Mouse (Mus musculus) layer of hippocampus, postnatal 36 days (tissue): ENCODE results near the gene Sec22c. TPM values are rescaled to one million over a fixed set of nuclear protein-coding genes. Genes with fewer than 3 reads are reported as not detected.

Experiments
- DNase-seq, 2 experiments: peaks; one replicate each; pipeline ENCODE4 v3.0.0; 2022
- total RNA-seq, 2 experiments: library from RNA; stranded (reverse); gene quantifications; 2 replicates each; pipeline ENCODE4 v1.2.3; 2021

Sec22c gene
- 10 to 100 TPM; 31.7 to 31.8 TPM for total RNA-seq

DNA sequence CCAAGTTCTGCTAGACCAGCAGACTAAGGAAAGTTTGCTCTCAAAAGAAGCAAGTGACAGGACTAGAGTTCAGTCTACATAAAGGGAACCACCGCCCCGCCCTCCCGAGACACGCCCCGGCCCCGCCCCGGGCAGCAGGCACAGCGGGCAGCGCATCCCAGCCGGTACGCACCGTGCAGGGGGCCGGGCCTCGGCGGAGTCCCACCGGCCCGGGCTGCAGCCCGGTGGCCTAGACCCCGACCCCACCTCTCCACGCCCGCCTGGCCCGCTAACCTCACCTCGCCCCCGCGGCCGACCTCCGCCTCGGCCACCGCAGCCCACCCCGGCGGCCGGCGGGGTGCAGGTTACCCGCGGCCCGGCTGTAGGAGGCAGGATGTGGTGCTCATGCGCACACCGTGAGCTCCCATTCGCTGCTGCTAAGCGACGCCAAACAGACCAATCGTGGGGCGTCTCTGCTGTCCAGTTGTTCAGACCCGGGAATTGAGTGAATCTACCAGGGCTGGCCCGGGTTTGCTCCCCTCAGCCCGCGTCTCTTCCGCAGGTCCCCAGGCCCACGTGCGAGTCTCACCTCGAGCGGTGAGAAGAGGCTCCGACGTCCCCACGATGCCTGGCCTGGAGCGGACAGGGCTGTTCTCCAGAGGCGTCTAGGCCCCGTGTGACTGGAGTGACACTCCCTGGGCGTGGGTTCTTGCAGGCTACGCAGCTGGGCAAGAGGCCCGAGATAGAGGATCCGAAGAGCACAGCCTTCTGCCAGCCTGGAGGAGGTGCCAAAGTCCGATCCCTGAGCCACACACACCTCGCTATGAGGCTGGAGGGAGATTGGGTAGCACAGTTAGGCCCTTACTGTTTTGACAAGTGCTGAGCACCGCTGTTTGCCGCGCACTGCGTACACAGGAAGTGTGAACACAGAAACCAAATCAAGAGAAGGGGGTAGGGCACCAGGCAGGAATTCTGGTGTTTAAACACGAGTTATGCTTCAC, at the start of gene Sec22c:
Sec22c (minus strand) TSS at position 845 of the 980 bp plus-strand sequence.
- DNase-seq: peak; percentile 88 to 90

DNA sequence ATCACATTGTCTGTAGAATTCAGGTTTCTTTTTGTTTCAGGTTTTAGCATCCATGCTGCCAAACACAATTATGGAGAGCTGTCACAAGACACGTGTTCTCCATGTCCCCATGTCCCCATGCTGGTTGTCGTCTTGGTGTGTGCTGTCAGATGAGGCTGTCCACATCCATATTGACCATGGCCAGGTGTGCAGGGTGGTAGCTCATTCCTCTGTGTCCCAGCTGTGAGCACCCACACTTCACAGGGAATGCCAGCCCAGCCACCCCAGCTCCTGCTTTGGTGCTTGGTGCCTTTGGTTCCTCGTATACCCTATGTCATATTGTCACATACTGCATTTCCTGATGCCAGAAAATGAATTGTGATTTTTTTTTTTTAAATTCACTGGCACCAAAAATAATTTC, 49.3 kb upstream of the Sec22c start:
- DNase-seq: no peak

DNA sequence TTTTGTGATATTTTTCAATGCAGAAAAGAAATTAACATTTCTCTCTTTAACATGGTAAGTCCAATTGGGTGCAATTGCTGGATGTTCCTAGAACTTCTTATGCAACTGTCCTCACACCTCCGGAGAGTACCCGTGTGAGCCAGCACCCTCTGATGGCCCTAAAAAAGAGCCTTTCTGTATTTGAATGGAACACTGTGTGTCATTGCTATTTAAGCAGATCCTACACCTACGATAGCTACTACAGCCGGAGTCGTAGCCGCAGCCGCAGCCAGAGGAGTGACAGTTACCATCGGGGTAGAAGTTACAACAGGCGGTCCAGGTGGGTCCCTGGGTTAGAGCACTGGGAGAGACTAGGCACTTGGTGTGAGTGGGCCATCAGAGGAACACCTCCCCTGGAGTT, 47.5 kb upstream of the Sec22c start:
- no peak for DNase-seq

DNA sequence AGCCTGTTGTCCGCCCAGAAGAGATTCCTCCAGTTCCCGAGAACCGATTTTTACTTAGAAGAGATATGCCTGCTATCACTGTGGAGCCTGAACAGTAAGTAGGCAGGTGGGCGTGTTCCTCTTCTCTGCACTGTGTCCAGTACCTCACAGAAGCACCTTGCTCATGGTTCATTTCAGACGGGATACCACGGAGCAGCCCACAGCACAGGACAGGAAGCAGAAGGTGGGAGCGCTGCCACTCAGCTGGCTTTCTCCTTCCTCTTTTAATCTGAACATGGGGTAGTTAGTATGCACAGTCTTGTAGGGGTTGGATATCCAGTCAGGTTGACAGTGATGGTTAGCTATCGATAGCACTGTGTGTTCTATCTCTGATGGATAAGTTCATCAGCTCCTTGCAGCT, 38.8 kb upstream of the Sec22c start:
- no peak for DNase-seq

DNA sequence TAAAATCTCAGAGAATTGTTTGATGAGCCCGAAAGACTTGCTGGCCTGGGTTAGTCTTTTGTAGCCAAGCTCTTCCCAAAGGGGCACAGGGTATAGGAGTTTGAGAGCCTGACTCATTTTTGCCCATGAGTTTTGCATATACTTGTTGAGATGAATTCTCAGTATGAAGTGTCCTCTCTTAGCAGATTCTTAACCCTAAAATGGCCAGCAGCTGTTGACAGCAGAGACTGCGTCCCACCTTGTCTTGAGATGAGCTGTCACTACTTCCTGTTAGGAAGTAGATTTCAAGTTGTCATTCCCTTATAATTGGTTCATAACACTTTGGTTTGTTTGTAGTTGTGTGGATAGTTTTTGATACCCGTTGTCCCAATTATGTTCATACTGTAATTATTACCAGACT, 35.9 kb upstream of the Sec22c start:
- no peak for DNase-seq

DNA sequence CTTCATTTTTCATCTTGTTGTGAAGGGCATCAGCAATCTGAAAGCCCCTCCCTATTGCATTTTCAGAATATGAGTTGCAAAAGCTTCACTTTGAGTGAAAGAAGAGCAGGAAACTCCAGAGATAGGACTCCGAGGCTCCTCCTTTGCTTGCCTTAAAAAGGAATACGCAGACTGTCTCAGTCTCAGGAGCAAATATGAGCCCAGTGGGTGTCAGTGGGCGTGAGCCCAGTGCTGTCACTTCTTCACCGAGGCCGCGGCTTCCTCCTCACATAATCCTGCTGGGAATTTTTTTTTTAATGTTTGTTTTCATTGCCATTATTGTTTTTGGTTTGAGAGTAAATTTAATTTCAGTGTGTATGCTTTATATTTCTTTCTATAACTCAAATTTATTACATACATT, 35.2 kb upstream of the Sec22c start:
- no peak for DNase-seq

DNA sequence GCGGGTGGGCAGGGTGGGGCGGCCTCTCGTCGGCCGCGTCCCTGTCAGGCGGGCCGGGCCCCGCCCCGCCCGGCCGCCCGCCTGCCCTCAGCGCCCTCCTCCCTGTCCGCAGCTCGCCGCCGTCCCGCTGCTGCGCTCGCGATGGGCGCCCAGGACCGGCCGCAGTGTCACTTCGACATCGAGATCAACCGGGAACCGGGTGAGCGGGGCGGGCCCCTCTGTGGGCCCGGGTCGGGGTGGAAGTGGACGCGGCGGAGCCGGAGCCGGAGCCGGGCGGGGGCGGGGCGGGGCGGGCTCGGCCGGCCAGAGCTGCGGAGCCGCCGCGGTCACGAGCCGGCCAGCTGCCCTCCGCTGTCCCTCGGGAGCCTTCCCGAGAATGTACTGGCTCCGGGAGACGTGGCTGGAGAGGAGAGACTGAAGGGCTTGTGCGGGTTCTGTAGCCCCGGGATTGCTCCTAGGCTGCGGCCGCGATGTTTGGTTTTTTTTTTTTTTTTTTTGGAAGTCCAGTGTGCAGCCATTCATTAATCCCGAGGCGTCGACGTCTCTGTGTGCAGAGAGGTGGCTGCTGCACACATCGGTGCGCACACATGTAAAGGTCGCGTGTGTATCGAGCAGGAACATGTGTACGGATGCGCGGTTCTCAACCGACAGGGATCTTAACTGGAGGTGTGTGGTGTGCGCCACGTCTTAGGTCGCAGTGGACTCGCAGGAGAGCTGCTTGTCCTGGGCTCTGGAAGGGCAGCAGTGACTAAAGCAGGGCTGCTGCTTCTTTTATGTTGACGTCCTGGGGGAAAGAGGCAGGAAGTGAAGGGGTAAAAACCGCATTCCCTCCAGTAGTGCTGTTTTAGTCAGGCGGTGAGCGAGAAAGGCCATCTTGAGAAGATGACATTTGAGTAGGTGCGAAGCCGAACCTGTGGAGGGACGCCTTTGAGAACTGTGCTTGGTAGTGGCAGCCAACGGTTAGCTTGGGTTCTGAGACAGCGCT, 14.3 kb upstream of the Sec22c start:
- DNase-seq: peak in 1 of 2 experiments; percentile 23

DNA sequence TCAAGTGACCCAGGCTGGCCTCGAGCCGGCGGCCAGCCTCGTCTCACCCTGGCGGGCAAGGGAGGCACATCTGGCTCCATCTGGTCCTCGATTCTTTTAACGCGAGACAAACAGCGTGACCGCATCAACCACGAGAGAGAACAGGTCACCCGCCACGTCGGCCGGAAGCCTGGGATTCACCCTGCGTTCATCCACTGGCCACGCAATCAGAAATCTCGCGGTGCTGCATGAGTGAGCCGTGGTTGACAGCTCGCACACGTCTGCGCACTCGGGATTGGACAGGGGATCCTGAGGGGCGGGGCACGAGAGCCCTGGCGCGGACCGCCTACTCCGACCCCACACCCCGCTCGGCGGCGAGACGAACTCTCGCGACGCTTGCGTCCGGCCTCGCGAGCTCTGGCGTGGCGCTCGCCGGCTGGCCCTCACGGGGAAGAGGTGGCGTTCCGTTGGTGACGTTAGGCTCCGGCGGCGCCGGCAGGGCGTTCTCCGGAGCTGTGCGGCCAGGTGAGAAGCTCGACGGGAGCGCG, 13.6 kb upstream of the Sec22c start, which contains the start of gene Nktr:
Nktr (plus strand) TSS at position 378 of the 527 bp plus-strand sequence.
- DNase-seq: peak; percentile 97 to 98

DNA sequence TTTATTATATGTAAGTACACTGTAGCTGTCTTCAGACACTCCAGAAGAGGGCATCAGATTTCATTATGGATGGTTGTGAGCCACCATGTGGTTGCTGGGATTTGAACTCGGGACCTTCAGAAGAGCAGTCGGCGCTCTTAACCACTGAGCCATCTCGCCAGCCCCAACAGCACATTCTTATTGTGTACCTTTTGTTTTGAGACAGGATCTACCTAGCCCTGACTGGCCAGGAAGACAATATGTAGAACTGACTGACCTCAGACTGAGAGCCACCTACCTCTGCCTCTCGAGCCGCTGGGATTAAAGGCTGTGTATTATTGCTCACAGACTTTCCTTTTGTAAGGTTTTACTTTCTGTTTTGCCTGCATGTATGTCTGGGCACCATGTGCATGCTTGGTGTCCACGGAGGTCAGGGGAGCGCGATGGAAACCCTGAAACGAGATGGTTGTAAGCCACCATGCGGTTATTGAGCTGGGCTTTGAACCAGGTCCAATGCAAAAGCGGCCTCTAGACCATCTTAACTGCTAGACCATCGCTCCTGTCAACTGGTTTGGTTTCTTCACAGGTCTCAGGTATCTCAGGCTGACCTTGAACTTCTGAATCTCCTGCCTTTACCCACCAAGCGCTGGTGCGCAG, 12.9 kb upstream of the Sec22c start:
- DNase-seq: no peak

DNA sequence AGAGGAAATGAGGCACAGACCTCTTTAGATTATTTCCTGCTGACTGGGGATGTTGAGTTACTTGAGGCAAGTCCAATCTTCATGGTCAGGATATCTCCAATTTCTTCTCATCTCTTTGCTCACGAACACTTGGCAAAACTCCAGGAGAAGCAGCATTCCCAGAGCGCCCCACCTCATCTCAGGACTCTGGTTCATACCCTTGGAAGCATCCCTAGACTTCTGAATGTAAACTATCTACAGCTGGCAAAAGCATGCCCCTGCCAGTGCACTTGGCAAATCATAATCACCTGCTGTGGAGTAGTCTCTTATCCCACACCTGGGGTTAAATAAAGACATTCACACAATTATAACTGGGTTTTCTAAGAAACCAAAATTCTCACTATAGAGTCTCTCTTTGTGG, 11.8 kb upstream of the Sec22c start:
- DNase-seq: no peak

DNA sequence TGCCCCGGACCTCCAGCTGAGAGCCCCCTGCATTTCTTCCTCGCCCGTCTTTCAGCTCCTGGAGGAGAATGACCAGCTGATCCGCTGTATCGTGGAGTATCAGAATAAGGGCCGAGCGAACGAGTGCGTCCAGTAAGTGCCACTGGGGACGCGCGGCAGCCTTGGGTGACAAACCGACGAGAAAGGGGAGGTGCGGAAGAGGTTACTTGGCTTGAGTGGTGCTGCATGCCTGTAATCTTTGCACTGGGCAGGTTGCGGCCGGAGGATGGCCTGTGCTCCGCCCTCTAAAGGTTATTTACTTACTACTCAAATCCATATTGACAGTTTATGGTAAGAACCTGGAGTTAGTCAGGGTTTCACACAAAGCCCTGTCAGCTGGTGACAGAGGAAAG, 5.3 kb upstream of the Sec22c start:
- no peak for DNase-seq

DNA sequence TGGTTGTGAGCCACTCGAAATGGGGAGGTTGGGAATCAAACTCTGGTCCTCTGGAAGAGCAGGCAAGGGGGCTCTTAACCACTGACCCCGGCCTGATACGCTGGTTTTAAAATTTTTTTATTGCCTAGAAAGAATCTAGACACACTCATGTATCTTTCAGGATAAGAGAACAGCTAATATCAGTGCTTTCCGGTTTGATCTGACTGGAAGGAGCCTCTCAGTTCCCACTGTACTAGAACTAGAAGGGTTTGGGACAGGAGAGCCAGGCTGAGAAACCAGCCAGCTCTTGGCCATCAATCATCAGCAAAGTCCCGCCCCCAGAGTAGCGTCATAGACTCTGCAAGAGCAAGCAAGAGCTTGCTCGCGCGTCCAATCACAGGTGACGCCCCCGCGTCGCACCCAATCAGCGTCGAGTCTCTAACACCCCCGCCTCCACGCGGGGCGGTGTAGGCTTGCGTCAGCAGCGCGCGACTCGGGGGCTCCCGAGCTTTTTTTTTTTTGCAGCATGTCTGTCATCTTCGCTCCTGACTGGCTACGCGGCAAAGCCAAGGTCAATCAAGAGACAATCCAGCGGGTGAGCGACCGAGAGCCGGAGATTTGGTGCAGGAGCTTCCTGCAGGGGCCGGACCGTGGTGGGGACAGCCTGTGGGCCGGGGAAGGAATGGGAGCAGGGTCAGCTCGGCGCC, 4.8 kb upstream of the Sec22c start, which contains the start of gene Ss18l2:
Ss18l2 (plus strand) TSS at position 432 of the 686 bp plus-strand sequence.
- peak; percentile 96 for DNase-seq

DNA sequence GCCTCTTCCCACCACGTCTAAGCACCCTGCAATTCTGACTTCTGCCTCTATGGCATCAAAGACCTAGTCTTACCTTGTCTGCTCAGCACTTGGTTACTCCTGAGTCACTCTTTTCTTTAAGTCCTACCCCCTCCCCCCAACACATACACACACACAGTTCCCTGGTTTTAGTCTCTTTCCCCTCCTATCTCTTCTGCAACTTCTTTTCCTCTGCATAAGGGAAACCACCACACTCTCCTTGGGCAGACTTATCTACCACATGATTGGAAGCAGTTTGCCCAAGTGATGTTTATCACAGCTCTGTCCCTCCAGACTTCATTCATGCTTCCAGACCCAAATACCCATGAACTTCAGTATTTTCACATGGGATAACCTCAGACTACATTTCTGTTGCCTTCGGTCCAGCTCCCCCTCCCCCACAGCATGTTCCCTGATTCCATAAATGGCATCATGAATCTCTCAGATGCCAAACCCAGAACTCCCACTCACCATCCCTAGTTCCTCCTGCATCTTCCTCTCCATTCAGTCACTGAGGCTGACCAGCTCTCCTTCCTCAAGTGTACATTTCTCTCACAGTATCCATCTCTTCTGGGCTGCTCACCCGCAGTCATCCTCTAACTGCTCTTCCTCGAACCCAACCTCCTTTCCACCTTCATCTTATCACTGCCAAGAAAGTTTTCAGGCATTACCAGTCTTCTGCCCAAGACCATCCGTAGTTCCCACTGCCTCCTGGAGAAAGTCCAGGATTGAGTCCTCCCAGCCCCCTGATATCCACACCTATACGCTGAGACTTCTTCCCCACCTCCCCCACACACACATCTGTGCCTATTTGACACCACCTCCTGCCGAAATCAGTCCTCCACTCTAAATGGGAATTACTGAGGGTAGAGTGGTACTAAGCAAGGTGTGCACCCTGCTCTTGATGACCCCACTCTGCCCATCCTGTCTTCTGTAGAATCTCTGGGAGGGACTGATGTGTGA, 3.5 kb upstream of the Sec22c start:
- no peak for DNase-seq

DNA sequence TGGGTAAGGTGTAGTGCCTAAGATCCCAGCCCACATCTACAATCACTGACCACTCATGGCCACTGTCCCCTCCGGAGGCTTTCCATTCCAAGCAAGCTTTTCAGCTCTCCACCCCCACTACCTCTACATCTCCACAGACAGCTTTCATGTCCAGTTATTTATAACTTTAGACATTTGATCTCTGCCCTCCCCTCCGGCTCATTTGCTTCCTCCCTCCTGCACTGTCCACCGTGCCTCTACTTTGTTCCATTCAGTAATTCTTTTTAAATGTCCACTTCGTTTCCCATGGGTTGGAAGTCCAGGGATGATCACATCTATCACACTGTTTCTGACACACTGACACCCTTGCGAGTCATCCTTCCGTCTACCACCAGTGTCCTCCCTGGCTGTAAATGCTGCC, 2.5 kb upstream of the Sec22c start:
- DNase-seq: no peak

DNA sequence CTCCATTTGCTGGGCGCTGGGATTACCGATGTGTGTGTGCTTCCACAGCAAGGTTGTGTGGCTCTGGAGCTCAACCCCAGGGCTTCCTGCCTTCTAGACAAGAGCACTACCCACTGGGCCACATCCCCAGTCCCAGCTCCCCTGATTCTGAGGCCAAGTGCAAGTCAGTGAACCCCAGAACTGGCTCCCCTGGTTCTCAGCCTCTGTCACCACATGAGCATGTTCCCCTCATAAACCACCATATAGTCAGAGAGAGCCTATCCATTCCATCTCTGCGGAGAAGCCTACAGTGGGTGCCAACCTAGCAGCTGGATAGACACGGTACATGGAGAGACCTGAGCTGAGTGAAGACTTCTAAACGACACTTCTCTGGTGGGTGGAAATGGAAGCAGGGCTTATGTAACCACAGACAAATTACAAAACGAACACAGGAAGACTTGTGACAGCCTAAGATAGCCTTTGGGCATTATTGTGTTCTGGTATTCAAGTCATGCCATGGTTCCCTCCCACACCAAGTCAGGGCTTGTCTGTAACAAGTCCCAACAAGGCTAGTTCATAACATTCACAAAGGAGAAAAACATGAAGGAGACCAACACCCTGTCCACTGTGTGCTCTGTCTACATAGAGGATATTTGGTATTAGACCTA, 862 bp upstream of the Sec22c start:
- DNase-seq: peak; percentile 0 to 1

DNA sequence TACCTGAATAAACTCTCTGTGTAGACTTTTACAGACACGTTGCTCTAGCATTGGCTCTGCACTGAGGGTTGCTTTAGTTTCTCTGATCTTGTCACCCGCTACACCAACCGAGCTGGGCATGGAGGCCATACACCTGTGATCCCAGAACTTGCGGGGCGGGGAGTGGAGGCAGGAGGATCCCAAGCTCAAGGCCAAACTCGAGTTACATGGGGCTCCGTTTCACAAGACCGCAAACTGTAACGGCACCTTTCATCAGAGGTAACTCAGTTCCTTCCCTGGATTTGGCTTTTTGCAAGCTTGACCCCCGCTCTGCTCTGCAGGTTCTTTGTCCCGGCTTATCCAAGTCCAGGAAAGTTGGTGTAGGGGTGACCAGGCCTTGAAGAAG, 1.0 kb downstream of the Sec22c start:
- no peak for DNase-seq

DNA sequence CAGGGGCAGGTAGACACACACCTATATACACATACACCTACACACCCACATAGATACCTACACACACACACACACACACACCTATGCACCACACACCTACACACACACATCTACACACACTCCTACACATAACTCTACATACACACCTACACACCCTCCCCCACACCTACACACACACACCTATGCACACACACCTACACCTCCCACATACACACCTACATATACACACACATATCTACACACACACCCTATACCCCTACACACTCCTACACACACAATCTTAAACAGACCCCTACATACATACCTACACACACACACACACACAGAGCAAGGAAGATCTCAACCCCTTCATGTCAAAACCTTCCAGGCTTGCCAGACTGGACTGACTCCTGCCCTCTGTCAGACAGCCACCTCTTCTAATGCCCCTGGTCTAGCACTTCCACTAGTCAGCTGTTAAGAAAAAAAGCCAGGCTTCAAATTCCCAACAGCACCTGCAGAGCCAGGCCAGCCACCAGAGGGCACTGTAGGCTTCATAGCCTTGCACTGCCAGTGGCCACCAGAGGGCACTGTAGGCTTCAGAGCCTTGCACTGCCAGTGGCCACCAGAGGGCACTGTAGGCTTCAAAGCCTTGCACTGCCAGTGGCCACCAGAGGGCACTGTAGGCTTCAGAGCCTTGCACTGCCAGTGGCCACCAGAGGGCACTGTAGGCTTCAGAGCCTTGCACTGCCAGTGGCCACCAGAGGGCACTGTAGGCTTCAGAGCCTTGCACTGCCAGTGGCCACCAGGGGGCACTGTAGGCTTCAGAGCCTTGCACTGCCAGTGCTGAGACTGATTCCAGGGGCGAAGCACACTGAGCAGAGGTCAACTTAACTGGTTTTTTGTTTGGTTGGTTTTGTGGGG, 7.9 kb downstream of the Sec22c start:
- DNase-seq: no peak

DNA sequence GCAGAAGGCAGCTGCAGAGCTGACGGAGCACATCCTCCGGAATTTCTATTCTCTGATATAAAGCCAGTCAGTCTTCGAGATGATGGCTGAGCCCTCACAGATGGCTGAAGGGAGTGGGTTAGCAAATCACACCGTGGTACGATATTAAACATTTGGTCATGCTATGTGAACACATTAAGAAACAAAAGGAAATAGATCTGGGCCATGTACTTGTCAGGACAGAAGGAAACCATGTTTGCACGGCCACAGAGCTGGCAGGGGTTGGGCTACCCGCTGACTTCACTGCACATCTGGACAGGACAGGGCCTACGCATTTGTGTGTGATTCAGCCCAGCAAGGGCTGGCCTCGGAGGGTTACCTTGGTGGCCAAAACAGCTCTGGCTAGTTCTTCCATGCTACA, 8.7 kb downstream of the Sec22c start:
- no peak for DNase-seq

DNA sequence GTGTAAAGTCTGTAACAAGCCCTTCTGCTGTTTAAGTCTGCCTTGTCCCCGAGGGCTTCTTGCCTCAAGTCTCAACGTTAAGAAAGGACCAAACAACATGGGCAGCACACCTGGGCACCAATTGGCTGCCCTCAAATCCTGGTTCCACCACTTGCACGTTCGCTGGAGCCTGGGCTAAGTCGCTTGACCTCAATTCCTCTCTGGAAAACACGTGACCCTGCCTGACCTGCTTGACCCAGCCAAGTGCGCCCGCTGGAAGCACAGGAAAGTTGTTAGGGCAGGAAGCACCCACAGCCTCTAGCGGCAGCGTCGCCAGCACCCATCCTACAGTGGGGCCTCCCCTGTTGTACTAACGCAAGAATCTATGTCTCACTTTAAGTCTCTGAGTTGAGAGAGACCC, 10.6 kb downstream of the Sec22c start:
- DNase-seq: no peak
